Mouse (Mus musculus) lung, adult 18-20 months (tissue): ENCODE measurements around the gene R3hdm2.

Experiments used
- DNase-seq, 2 experiments: peaks; one replicate each; pipeline ENCODE4 v3.0.0; 2022; ENCODE audit warnings: mixed read lengths in 2 of 2

The R3hdm2 gene

GRCm38 (mm10) chr10:127519041-127519701, 139.0 kb downstream of the R3hdm2 start:
- no peak for DNase-seq

GRCm38 (mm10) chr10:127519903-127520713, 140.0 kb downstream of the R3hdm2 start:
- DNase-seq, result no peak

- DNase-seq, result no peak
These were observed 140.7 kb downstream of the R3hdm2 start for GRCm38 (mm10) chr10:127520714-127521357.

GRCm38 (mm10) chr10:127521611-127522080, 141.5 kb downstream of the R3hdm2 start:
- DNase-seq, result no peak

- peak; percentile 75 to 84 for DNase-seq
These were observed 142.0 kb downstream of the R3hdm2 start, which contains the start of gene Shmt2 for GRCm38 (mm10) chr10:127522088-127522581. Gene Shmt2 (minus strand): TSS chr10:127522444.

GRCm38 (mm10) chr10:127524646-127525255, 144.6 kb downstream of the R3hdm2 start:
- no peak for DNase-seq

GRCm38 (mm10) chr10:127526048-127526447, 145.9 kb downstream of the R3hdm2 start:
- DNase-seq, result no peak

GRCm38 (mm10) chr10:127526681-127527080, 146.6 kb downstream of the R3hdm2 start:
- DNase-seq, result peak in 1 of 2 experiments; percentile 52

GRCm38 (mm10) chr10:127527481-127527880, 147.4 kb downstream of the R3hdm2 start:
- no peak for DNase-seq

- no peak for DNase-seq
These were observed 150.8 kb downstream of the R3hdm2 start for GRCm38 (mm10) chr10:127530945-127531344.

GRCm38 (mm10) chr10:127531548-127531947, 151.4 kb downstream of the R3hdm2 start:
- no peak for DNase-seq

GRCm38 (mm10) chr10:127534036-127534928, 154.2 kb downstream of the R3hdm2 start, which contains the start of gene Nxph4:
Gene Nxph4 (minus strand): TSS chr10:127534559.
- peak in 1 of 2 experiments; percentile 38 for DNase-seq

GRCm38 (mm10) chr10:127534929-127535384, 154.8 kb downstream of the R3hdm2 start:
- DNase-seq, result no peak

- DNase-seq, result peak in 1 of 2 experiments; percentile 34
These were observed 156.6 kb downstream of the R3hdm2 start for GRCm38 (mm10) chr10:127536586-127537314.

GRCm38 (mm10) chr10:127537854-127538583, 157.9 kb downstream of the R3hdm2 start:
- DNase-seq, result peak; percentile 73 to 77

GRCm38 (mm10) chr10:127541510-127541909, 161.4 kb downstream of the R3hdm2 start:
- no peak for DNase-seq

- no peak for DNase-seq
These were observed 162.0 kb downstream of the R3hdm2 start for GRCm38 (mm10) chr10:127542084-127542483.

GRCm38 (mm10) chr10:127542720-127543119, 162.6 kb downstream of the R3hdm2 start:
- DNase-seq, result no peak

- no peak for DNase-seq
These were observed 163.8 kb downstream of the R3hdm2 start for GRCm38 (mm10) chr10:127543916-127544315.

GRCm38 (mm10) chr10:127544375-127544774, 164.2 kb downstream of the R3hdm2 start:
- no peak for DNase-seq
